8 mouse cellular contexts compared by ENCODE assay signal in the genomic region with DNA sequence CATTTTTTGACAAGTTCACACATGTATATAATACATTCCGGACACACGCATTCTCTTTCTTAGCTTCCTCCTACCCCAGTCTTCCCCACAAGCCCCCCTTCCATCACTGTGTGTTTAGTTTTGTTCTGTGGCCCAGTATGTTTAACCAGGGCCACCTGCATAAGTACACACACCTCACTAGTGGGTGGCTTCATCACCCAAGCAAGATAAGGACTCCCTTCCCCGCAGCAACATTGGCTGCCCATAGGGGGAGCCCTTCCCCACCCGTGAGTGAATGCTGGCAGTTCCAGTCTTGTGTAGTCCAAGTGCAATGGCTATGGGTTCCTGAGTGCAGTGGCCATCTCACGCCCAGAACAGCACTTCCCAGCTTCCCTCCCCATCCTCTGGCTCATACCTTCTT. TPM values are rescaled to one million over a fixed set of nuclear protein-coding genes. Genes with fewer than 3 reads are reported as not detected.
DNase-seq lines count a peak whose midpoint lies in the region; ATAC-seq lines count a peak whose summit lies in the region.

No protein-coding gene starts in this region.

- H3K9me3 ChIP-seq in forebrain, embryonic 16.5 days (ENCODE audit: control insufficient read depth, low read length) = no peaks in the 10 kb centered on the region
- H3K9me3 ChIP-seq in limb, embryonic 10.5 days (replicated peaks) = no peaks in the 10 kb centered on the region

- H3K27me3 ChIP-seq in forebrain, embryonic 16.5 days (replicated peaks; ENCODE audit: control insufficient read depth, insufficient read depth, low read length) = no peaks in the 10 kb centered on the region
- 0 out of 2 replicates have a peak, but pooled peaks cover 4% of the 10 kb centered on the region for H3K27me3 ChIP-seq in limb, embryonic 10.5 days (ENCODE audit: low read depth, poor library complexity, severe bottlenecking)

- WGBS in forebrain, embryonic 16.5 days = 52% methylated on average over 5 of the region's 5 CpGs
- 54% methylated on average over 5 of the region's 5 CpGs for WGBS in limb, embryonic 10.5 days

- no peak overlapping the region for H3K27ac ChIP-seq in forebrain, embryonic 16.5 days (ENCODE audit: low read length)
- H3K27ac ChIP-seq in limb, embryonic 10.5 days = peak overlapping the region; percentile 64; the same call in 1 of the 2 replicates

- no peak overlapping the region for H3K4me3 ChIP-seq in forebrain, embryonic 16.5 days (replicated peaks; ENCODE audit: low read length)
- H3K4me3 ChIP-seq in limb, embryonic 10.5 days = no peak overlapping the region

- H3K4me1 ChIP-seq in forebrain, embryonic 16.5 days (replicated peaks; ENCODE audit: control insufficient read depth, insufficient read depth, low read length) = no peaks in the 10 kb centered on the region
- H3K4me1 ChIP-seq in limb, embryonic 10.5 days = peaks cover 5% of the 10 kb centered on the region

- intact Hi-C loops in heart, postnatal 25 days (cut with DNase I) = no loop called here

- no peak overlapping the region for H3K4me2 ChIP-seq in forebrain, embryonic 16.5 days (ENCODE audit: low read length)

- peak; percentile 49; the same call in 1 of the 2 replicates for ATAC-seq in forebrain, embryonic 16.5 days

- peak; percentile 91 for DNase-seq in heart, adult 11 months
- DNase-seq in heart, postnatal 25 days (ENCODE audit: low spot score) = no peak
- DNase-seq in CD4-positive, CD25-positive, alpha-beta regulatory T cell, adult 2 months (ENCODE audit: low read depth, low spot score) = peak; percentile 90
- peak; percentile 49 for DNase-seq in c-Kit-negative CD71-positive TER-119-positive erythroid progenitor cells, embryonic 14.5 days (ENCODE audit: low read depth, low spot score)
- peak; percentile 66 for DNase-seq in limb, embryonic 10.5 days (ENCODE audit: low spot score)
- DNase-seq in naive thymus-derived CD4-positive, alpha-beta T cell, adult 2 months (ENCODE audit: low read depth) = peak; percentile 89
- DNase-seq in thymus, postnatal 36 days = peak; percentile 63 to 69

- no peaks in the 10 kb centered on the region for H3K36me3 ChIP-seq in forebrain, embryonic 16.5 days (ENCODE audit: control insufficient read depth, insufficient read depth)
- H3K36me3 ChIP-seq in limb, embryonic 10.5 days = no peaks in the 10 kb centered on the region

- H3K9ac ChIP-seq in forebrain, embryonic 16.5 days (replicated peaks; ENCODE audit: low read depth, low read length) = no peak overlapping the region

RNA-seq across cellular contexts. Expression of a gene that starts 21.5 kb away (rescaled TPM):
- 1 to 10 TPM; 1.4 to 1.5 TPM for total RNA-seq in heart, postnatal 25 days (2021)
- polyA plus RNA-seq in forebrain, embryonic 16.5 days (2015; fragmentation: Nextera tagmentation; extraction: Ambion mirVana) = 0.56 and 0.68 TPM in 2 replicates
- not detected in 2 replicates for polyA plus RNA-seq in limb, embryonic 10.5 days (2016; fragmentation: Nextera tagmentation; extraction: Ambion mirVana)
